Mouse (Mus musculus): ENCODE measurements around the gene Atp11a.

Gene Atp11a

GRCm38 (mm10) chr8:12887772-12888435, 131.1 kb downstream of the Atp11a start:
- no peaks in the 10 kb centered on the region for H3K27me3 ChIP-seq (ENCODE audit: control insufficient read depth, insufficient read depth, low read length, poor library complexity, severe bottlenecking)
- H3K36me3 ChIP-seq (ENCODE audit: control insufficient read depth, insufficient read depth, low read length, poor library complexity, severe bottlenecking) = no peaks in the 10 kb centered on the region
- DNase-seq (ENCODE audit: low read depth, low spot score) = no peak

- no peaks in the 10 kb centered on the region for H3K36me3 ChIP-seq (ENCODE audit: control insufficient read depth, insufficient read depth, low read length, poor library complexity, severe bottlenecking)
- no peaks in the 10 kb centered on the region for H3K27me3 ChIP-seq (ENCODE audit: control insufficient read depth, insufficient read depth, low read length, poor library complexity, severe bottlenecking)
Measured at GRCm38 (mm10) chr8:12889046-12889598, 132.3 kb downstream of the Atp11a start.

GRCm38 (mm10) chr8:12892882-12893446, 136.2 kb downstream of the Atp11a start:
- no peak for DNase-seq (ENCODE audit: low read depth, low spot score)
- Histone ChIP-seq H3K36me3 (ENCODE audit: control insufficient read depth, insufficient read depth, low read length, poor library complexity, severe bottlenecking) (no peaks in the 10 kb centered on the region), H3K27me3 (ENCODE audit: control insufficient read depth, insufficient read depth, low read length, poor library complexity, severe bottlenecking) (no peaks in the 10 kb centered on the region)

More at GRCm38 (mm10) chr8:12889046-12889598, 132.3 kb downstream of the Atp11a start:
- no peak for DNase-seq (ENCODE audit: low read depth, low spot score)

DNA sequence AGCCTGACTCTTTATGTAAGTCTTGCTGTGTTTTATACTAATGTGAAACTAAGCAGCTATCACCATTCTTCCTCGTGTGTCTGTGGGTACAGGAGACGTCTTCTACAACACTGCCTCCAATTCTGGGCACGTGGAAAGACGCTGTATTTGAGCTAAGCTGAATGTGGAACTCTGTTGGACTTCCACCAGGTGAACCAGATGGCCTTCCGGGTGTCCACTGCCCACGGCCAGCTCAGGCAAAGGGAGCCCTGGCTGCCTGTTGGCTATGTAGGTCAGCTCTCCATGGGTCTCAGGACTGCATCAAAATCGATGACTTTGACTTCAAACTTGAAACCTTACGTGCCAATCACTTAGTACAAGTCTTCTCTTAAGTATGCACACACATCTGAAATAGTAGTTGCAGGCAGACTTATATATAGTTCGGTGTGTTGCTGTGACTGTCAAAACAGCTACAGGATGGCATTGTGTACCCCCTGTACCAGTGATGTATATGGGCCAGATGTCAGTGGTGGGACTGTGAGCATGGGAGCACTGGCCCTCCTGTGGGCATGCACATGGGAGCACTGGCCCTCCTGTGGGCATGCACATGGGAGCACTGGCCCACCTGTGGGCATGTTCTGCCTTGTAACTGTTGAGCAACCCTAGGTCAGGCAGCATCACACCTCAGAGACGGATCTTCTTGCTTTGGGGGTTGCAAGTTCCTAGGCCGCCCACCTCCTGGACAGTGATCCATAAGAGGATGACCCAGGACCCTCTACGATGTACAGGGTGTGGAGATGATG, 137.2 kb downstream of the Atp11a start:
- H3K36me3 ChIP-seq (ENCODE audit: control insufficient read depth, insufficient read depth, low read length, poor library complexity, severe bottlenecking) = no peaks in the 10 kb centered on the region
- H3K27me3 ChIP-seq (ENCODE audit: control insufficient read depth, insufficient read depth, low read length, poor library complexity, severe bottlenecking) = no peaks in the 10 kb centered on the region
- no peak for DNase-seq (ENCODE audit: low read depth, low spot score)

GRCm38 (mm10) chr8:12894783-12895534, 138.1 kb downstream of the Atp11a start:
- no peaks in the 10 kb centered on the region for H3K36me3 ChIP-seq (ENCODE audit: control insufficient read depth, insufficient read depth, low read length, poor library complexity, severe bottlenecking)
- no peak for DNase-seq (ENCODE audit: low read depth, low spot score)
- H3K27me3 ChIP-seq (ENCODE audit: control insufficient read depth, insufficient read depth, low read length, poor library complexity, severe bottlenecking) = no peaks in the 10 kb centered on the region

- H3K36me3 ChIP-seq (ENCODE audit: control insufficient read depth, insufficient read depth, low read length, poor library complexity, severe bottlenecking) = no peaks in the 10 kb centered on the region
Measured at GRCm38 (mm10) chr8:12895535-12896150, 138.8 kb downstream of the Atp11a start.

GRCm38 (mm10) chr8:12896494-12897373, 139.9 kb downstream of the Atp11a start:
- peak; percentile 13 for DNase-seq (ENCODE audit: low read depth, low spot score)
- Histone ChIP-seq H3K27me3 (ENCODE audit: control insufficient read depth, insufficient read depth, low read length, poor library complexity, severe bottlenecking) (no peaks in the 10 kb centered on the region), H3K36me3 (ENCODE audit: control insufficient read depth, insufficient read depth, low read length, poor library complexity, severe bottlenecking) (no peaks in the 10 kb centered on the region)

More at GRCm38 (mm10) chr8:12895535-12896150, 138.8 kb downstream of the Atp11a start:
- no peaks in the 10 kb centered on the region for H3K27me3 ChIP-seq (ENCODE audit: control insufficient read depth, insufficient read depth, low read length, poor library complexity, severe bottlenecking)
- DNase-seq (ENCODE audit: low read depth, low spot score) = no peak

- DNase-seq (ENCODE audit: low read depth, low spot score) = no peak
- H3K36me3 ChIP-seq (ENCODE audit: control insufficient read depth, insufficient read depth, low read length, poor library complexity, severe bottlenecking) = no peaks in the 10 kb centered on the region
- H3K27me3 ChIP-seq (ENCODE audit: control insufficient read depth, insufficient read depth, low read length, poor library complexity, severe bottlenecking) = no peaks in the 10 kb centered on the region
Measured at GRCm38 (mm10) chr8:12897815-12898214, 141.0 kb downstream of the Atp11a start.

GRCm38 (mm10) chr8:12903790-12904415, 147.1 kb downstream of the Atp11a start:
- no peak for DNase-seq (ENCODE audit: low read depth, low spot score)
- no peaks in the 10 kb centered on the region for H3K36me3 ChIP-seq (ENCODE audit: control insufficient read depth, insufficient read depth, low read length, poor library complexity, severe bottlenecking)
- no peaks in the 10 kb centered on the region for H3K27me3 ChIP-seq (ENCODE audit: control insufficient read depth, insufficient read depth, low read length, poor library complexity, severe bottlenecking)

DNA sequence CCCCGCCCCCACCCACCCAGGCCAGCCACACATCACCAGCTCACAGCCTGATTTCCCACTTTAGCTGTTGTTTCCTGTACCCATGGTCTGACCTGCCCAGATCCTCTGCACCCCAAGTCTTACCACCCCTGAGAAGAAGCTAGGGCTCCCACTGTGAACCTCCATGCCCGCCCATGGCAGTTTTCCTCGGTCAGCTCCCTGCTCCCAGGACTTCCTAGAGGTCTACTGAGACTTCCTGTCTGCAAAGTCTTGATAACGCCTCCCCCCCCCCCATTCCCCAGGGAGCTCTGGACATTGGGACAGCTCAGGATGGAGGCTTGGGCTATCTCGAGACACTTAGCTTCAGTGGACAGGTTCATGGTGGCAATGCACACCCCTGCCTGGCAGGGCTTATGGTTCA, 148.3 kb downstream of the Atp11a start:
- Histone ChIP-seq H3K36me3 (ENCODE audit: control insufficient read depth, insufficient read depth, low read length, poor library complexity, severe bottlenecking) (no peaks in the 10 kb centered on the region), H3K27me3 (ENCODE audit: control insufficient read depth, insufficient read depth, low read length, poor library complexity, severe bottlenecking) (no peaks in the 10 kb centered on the region)
- DNase-seq (ENCODE audit: low read depth, low spot score) = no peak

DNA sequence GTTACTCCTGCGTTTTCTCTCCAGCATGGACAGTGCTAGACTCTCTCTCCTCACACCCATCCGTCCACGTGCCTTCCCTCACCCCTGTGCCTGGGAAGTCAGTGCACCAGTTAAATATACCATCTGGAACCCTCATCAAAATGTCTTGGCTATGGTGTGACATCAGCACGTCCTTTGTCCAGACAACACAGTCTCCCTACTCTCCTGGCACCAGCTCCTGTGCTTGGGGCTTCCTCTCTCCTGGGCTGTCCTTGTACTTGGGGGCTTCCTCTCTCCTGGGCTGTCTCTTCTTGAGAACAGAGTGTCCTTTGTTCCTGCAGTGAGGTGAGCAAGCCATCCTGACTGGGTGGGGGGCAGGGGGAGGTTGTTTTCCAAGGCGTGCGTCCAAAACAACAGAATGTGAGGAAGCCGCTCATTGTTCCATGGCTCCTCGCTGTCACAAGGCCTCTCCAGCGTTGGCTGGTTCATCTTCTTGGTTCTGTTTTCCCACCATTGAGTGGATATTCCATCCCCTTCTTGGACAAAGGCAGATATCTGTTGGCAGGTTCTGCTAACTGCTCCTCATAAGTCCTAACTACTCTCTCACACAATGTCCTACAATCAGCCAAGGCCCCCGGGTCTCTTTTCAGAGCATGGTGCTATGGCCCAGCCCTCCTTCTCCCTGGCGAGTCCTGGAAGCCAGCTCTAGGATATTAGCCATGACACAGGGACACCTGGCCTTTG, 148.9 kb downstream of the Atp11a start:
- Histone ChIP-seq H3K27me3 (ENCODE audit: control insufficient read depth, insufficient read depth, low read length, poor library complexity, severe bottlenecking) (no peaks in the 10 kb centered on the region), H3K36me3 (ENCODE audit: control insufficient read depth, insufficient read depth, low read length, poor library complexity, severe bottlenecking) (no peaks in the 10 kb centered on the region)
- no peak for DNase-seq (ENCODE audit: low read depth, low spot score)

DNA sequence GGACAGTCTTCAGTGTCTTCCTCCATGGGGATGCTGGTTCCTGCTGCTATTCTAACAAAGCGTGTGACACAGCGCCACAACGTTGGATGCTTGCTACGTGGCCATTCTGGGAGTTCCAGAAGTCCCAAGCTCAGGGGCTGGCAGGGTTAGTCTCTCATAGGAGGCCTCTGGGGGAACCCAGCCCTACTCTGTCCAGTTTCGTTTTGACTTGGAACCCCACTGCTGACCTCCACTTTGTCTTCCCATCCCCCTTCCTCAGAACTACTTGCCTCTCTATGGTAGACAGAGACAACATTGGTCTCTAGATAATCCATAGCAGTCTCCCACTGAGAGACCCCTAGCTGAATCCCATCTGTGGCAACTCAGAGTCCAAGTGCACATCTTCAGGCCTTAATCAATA, 149.8 kb downstream of the Atp11a start:
- Histone ChIP-seq H3K36me3 (ENCODE audit: control insufficient read depth, insufficient read depth, low read length, poor library complexity, severe bottlenecking) (no peaks in the 10 kb centered on the region), H3K27me3 (ENCODE audit: control insufficient read depth, insufficient read depth, low read length, poor library complexity, severe bottlenecking) (no peaks in the 10 kb centered on the region)
- no peak for DNase-seq (ENCODE audit: low read depth, low spot score)

GRCm38 (mm10) chr8:12907730-12908129, 150.9 kb downstream of the Atp11a start:
- no peak for DNase-seq (ENCODE audit: low read depth, low spot score)
- no peaks in the 10 kb centered on the region for H3K36me3 ChIP-seq (ENCODE audit: control insufficient read depth, insufficient read depth, low read length, poor library complexity, severe bottlenecking)
- H3K27me3 ChIP-seq (ENCODE audit: control insufficient read depth, insufficient read depth, low read length, poor library complexity, severe bottlenecking) = no peaks in the 10 kb centered on the region

Data from splenic B cell, adult 2 months (primary cell).